Mouse (Mus musculus) T-helper 17 cell (primary cell): ENCODE results near the gene Zfp260.
"Not testable (repeated sequence)": the region's sequence is repeated elsewhere in the genome, so short reads cannot be mapped to it uniquely, and the experiment has no call there.

Source experiments
- in situ Hi-C, 2 experiments: fragments of 300-600 bp; cut with MboI, MseI; formaldehyde crosslinking; loops; 1 replicate in 1 of 2; 2 replicates in 1 of 2; pipeline ENCODE4 v1.15.1; 2025; ENCODE audit warnings: high pct_unique_total_duplicates in 2 of 2

The Zfp260 gene

GRCm38 (mm10) chr7:30094646-30095429 lies at the start of gene Zfp260:
Gene Zfp260 (plus strand): TSS chr7:30094777.
- in situ Hi-C loops = loop anchor here in 1 of 2 experiments (10.0 kb wide), 1 partner anchor 460 kb away; the partner anchor contains the start of genes Hspb6, Lin37 and Proser3

- in situ Hi-C loops = no loop called here
These were observed 46.5 kb upstream of the Zfp260 start for GRCm38 (mm10) chr7:30048126-30048525.

DNA sequence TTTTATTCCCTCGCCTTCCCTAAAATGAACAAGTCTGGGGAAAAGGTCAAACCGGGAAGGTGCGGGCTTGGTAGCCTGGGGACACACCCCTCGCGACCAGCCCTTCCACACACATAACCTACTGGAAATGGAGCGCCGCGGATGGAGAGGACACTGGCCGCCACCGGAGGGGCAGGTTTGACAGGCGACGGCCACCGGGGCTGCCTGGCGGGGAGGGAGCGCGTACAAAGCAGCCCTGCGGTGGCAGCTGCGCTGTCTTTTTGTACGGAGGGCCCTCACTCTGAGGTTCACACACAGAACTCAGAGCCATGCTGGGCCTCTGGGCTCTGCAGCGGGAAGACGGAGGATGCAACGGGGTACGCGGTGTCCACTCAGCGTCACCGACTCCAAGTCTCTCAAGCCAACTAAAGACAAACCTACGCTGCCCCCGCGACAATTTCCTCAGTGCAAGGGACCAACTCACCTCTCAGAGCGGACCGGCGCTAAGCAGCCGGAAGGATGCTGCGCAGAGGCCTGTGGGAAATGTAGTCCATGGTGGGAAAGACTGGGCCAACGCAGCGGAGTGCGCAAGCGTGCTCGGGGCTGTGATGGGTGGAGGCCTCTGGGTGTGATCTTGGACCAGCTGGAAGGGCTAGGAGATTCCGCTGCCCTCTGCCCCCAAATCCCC lies 43.6 kb upstream of the Zfp260 start, which contains the start of gene Zfp14:
Zfp14 (minus strand) TSS at position 499 of the 667 bp plus-strand sequence.
- in situ Hi-C loops = no loop called here

GRCm38 (mm10) chr7:30053591-30053990 lies 41.0 kb upstream of the Zfp260 start:
- in situ Hi-C loops = no loop called here

DNA sequence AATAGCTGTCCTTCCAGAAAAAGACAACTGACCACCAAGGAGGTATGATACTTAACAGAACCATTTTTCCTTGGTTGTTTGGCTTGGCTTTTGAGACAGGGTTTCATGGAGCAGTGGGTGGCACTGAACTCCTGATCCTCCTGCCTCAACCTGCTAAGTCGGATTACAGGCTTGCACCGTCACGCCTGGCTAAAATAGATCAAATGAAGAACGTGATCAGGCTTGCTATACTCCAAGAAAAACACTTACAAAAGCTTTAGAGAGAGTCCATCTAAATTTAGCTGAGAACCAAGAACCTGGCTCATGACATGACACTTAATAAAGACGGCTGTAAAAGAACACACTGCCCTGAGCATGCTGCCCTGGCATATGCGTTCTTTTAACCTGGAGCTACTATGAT lies 34.2 kb upstream of the Zfp260 start:
- in situ Hi-C loops = no loop called here

DNA sequence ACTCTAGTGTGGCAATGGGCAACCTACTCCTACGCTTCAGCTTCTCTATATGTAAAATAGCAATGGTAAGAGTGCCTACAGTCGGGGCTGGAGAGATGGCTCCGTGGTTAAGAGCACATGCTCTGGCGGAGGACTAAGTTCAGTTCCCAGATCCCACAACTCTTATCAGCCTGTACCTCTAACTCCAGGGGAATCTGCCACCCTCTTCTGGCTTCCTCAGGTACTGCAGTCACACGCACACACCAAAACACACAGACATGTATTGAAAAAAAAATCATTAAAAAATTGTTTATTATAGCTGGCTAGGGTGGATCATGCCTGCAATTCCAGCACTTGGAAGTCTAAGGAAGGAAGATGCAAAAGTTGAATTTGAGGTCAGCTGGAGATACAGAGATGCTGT lies 32.1 kb upstream of the Zfp260 start:
- in situ Hi-C loops = no loop called here

GRCm38 (mm10) chr7:30064622-30065021 lies 30.0 kb upstream of the Zfp260 start:
- in situ Hi-C loops = no loop called here

- in situ Hi-C loops = no loop called here
These were observed 22.2 kb upstream of the Zfp260 start, which contains the start of gene Zfp82 for GRCm38 (mm10) chr7:30072146-30073028. Gene Zfp82 (minus strand): TSS chr7:30072900.

- in situ Hi-C loops = no loop called here
These were observed 8.1 kb upstream of the Zfp260 start for GRCm38 (mm10) chr7:30086524-30086923.

- in situ Hi-C loops = no loop called here
These were observed 5.2 kb upstream of the Zfp260 start for GRCm38 (mm10) chr7:30089405-30089804.

DNA sequence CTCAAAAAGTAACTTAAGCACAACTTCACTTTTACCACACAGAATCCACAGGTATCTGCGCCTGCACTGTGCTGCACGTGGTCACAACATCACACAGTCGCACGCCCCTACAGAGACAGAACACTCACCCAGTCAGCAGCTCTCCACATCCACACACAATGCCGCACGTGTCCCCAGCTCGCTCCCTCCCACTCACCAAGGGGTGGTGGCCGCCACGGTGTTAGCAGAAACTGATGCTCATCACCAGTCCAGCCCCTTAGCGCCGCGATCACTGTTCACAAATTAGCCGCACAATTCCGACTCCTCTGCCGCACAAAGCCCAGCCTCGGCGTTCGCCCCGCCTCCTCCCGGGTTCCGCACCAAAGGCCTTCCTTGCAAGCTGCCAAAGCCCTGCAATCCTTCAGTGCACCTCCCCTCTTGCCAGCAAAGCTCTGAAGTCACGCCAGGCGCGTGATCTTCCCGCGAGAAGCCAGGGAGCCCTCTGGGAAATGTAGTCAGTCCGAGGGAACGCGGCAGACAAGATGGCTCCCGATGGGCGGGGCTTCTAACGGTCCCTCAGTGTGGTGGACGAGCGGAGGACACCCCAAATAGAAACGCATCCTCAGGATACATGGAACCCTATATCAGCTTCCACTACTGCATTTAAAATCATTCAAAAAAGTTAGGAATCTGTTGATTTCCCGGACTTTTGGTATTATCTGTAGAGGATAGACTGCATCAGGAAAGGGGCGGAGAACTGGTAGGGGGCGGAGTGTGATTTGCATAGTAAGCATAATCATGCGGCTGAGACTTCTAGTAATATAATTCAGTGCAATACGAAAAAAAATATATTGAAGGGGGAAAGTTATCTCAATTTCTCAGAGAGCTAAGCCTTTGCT lies 4.2 kb upstream of the Zfp260 start, which contains the start of the genes Gm26920 and Zfp566:
Gm26920 (minus strand) TSS at position 319 of the 878 bp plus-strand sequence.
Zfp566 (minus strand) TSS at position 436 of the 878 bp plus-strand sequence.
- in situ Hi-C loops = loop anchor here in 1 of 2 experiments (10.0 kb wide), 1 partner anchor 464 kb away; the partner anchor contains the start of genes Hspb6, Lin37 and Proser3

DNA sequence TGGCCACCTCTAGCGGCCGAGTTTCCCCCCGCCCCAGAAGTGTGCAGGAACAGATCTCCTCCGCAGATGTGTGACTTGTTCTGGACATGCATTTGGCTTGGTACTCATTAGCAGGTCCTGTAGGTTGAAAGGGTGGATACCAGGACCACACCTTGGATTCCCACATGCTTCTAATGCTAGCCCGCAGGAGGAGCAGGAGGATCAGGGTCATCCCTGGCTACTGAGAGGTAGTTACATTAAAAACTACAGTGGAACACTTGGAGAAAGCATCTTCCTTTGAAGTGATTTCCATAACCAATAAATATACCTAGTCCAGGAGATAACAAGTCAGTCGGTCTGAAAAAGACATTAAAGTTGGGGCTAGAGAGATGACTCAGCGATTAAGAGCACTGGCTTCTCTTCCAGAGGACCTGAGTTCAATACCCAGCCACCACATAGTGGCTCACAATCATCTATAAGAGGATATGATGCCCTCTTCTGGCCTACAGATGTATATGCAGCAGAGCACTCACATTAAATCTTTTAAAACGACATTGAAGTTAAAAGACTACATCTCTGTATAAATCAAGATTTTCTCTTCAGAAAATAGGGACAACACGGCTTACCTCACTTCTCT lies 3.5 kb upstream of the Zfp260 start:
- in situ Hi-C loops = loop anchor here in 1 of 2 experiments (10.0 kb wide), 1 partner anchor 464 kb away; the partner anchor contains the start of genes Hspb6, Lin37 and Proser3

- in situ Hi-C loops = loop anchor here in 1 of 2 experiments (10.0 kb wide), 1 partner anchor 462 kb away; the partner anchor contains the start of genes Hspb6, Lin37 and Proser3
These were observed 1.9 kb upstream of the Zfp260 start for GRCm38 (mm10) chr7:30092666-30093065.

GRCm38 (mm10) chr7:30093918-30094415 lies 610 bp upstream of the Zfp260 start:
- in situ Hi-C loops = loop anchor here in 1 of 2 experiments (10.0 kb wide), 1 partner anchor 461 kb away; the partner anchor contains the start of genes Hspb6, Lin37 and Proser3

- in situ Hi-C loops = loop anchor here in 1 of 2 experiments (10.0 kb wide), 1 partner anchor 459 kb away; the partner anchor contains the start of genes Hspb6, Lin37 and Proser3
These were observed 1.1 kb downstream of the Zfp260 start for GRCm38 (mm10) chr7:30095551-30096125.

- in situ Hi-C loops = loop anchor here in 1 of 2 experiments (10.0 kb wide), 1 partner anchor 456 kb away; the partner anchor contains the start of genes Hspb6, Lin37 and Proser3
These were observed 4.7 kb downstream of the Zfp260 start for GRCm38 (mm10) chr7:30099297-30099696.

DNA sequence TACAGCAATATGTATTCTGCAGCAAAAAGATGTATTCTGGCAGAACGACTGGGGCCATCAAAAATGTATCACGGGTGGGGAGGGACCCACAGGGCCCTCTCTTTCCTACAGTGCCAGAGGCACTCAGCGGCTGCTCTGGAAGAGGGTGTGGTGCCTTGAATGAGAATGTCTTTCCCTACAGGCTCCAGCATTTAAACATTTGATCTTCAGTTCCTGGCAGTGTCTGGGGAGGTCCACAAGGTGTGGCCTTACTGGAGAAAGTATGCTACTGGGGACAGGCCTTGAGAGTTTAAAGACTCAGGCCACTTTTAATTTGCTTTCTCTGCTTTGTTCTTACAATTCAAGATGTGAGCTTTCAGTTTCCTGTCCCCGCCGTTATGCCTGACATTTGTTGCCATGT lies 21.5 kb downstream of the Zfp260 start:
- in situ Hi-C loops = no loop called here

DNA sequence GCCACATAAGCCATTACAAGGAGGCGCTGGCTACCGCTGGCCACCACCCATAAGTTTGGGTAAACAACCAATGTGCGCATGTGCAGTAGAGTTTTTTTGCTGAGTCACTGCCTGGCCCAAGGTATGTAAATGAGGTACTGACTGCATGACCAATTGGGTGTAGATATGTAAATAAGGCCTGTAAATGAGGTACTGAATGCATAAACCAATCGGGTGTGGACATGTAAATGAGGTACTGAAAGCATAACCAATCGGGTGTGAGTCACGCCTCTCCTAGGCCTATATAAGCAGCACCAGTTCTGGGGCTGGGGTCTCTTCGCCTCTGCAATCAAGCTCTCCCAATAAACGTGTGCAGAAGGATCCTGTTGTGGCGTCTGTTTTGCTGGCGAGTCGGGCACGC lies 23.4 kb downstream of the Zfp260 start:
- in situ Hi-C loops = not testable (repeated sequence)
